8 mouse cellular contexts compared by ENCODE assay signal in genomic region chr19:41980819-41981594, GRCm38 (mm10). TPM values are rescaled to one million over a fixed set of nuclear protein-coding genes. Genes with fewer than 3 reads are reported as not detected.
DNase-seq lines count a peak whose midpoint lies in the region; ATAC-seq and TF ChIP-seq lines count a peak whose summit lies in the region.

Gene Mms19 (minus strand): TSS chr19:41981157.

- DNase-seq in brain, embryonic 14.5 days (ENCODE audit: low read depth): peak; percentile 99
- DNase-seq in kidney, postnatal 0 days (ENCODE audit: low spot score): peak; percentile 99
- DNase-seq in liver, embryonic 11.5 days (ENCODE audit: low spot score): peak; percentile 98
- peak; percentile 99 for DNase-seq in naive thymus-derived CD4-positive, alpha-beta T cell, adult 2 months (ENCODE audit: low read depth)

- peak within 1 kb of the TSS; percentile 91 for H3ac ChIP-seq in C2C12 (ENCODE audit: control insufficient read depth, insufficient read length, low read depth)

- peak within 1 kb of the TSS; percentile 88 for H3K4me2 ChIP-seq in heart, embryonic 12.5 days
- peak within 1 kb of the TSS; percentile 74 for H3K4me2 ChIP-seq in kidney, postnatal 0 days (ENCODE audit: low read length)
- peak within 1 kb of the TSS; percentile 100 for H3K4me2 ChIP-seq in liver, embryonic 11.5 days
- H3K4me2 ChIP-seq in stomach, embryonic 14.5 days (replicated peaks; ENCODE audit: low read depth, low read length): peak within 1 kb of the TSS; percentile 67

- H3K9ac ChIP-seq in heart, embryonic 12.5 days: peak within 1 kb of the TSS; percentile 89
- peak within 1 kb of the TSS; percentile 85 for H3K9ac ChIP-seq in kidney, postnatal 0 days (ENCODE audit: low read depth, low read length)
- H3K9ac ChIP-seq in liver, embryonic 11.5 days (ENCODE audit: low read depth, low read length): peak within 1 kb of the TSS; percentile 78
- peak within 1 kb of the TSS; percentile 83 for H3K9ac ChIP-seq in stomach, embryonic 14.5 days (replicated peaks; ENCODE audit: low read depth, low read length)

- peaks cover 76% of the 10 kb centered on the region for H3K79me3 ChIP-seq in C2C12 (ENCODE audit: low read depth)

- peaks cover 9% of the 10 kb centered on the region for H3K36me3 ChIP-seq in C2C12 (ENCODE audit: control insufficient read depth, insufficient read depth)
- H3K36me3 ChIP-seq in erythroblast, embryonic 14.5 days (ENCODE audit: control insufficient read depth): peaks cover 19% of the 10 kb centered on the region
- no peaks in the 10 kb centered on the region for H3K36me3 ChIP-seq in heart, embryonic 12.5 days
- no peaks in the 10 kb centered on the region for H3K36me3 ChIP-seq in kidney, postnatal 0 days (ENCODE audit: insufficient read depth, low read length)
- no peaks in the 10 kb centered on the region for H3K36me3 ChIP-seq in liver, embryonic 11.5 days (ENCODE audit: control insufficient read depth, insufficient read depth, low read length)
- H3K36me3 ChIP-seq in stomach, embryonic 14.5 days (ENCODE audit: control insufficient read depth, insufficient read depth, low read length): no peaks in the 10 kb centered on the region

- peak; percentile 97 for ATAC-seq in heart, embryonic 12.5 days (ENCODE audit: insufficient number of reproducible peaks, low FRiP score)
- peak; percentile 95 for ATAC-seq in kidney, postnatal 0 days (replicated peaks; ENCODE audit: low FRiP score, low read depth)
- peak; percentile 94 for ATAC-seq in liver, embryonic 11.5 days (replicated peaks; ENCODE audit: low FRiP score)
- ATAC-seq in stomach, embryonic 14.5 days (ENCODE audit: insufficient number of reproducible peaks, insufficient read depth, low FRiP score, low read depth): peak; percentile 95

- H3K27ac ChIP-seq in heart, embryonic 12.5 days (ENCODE audit: poor library complexity, severe bottlenecking): peak within 1 kb of the TSS; percentile 87
- peak within 1 kb of the TSS; percentile 95 for H3K27ac ChIP-seq in kidney, postnatal 0 days
- H3K27ac ChIP-seq in liver, embryonic 11.5 days (ENCODE audit: low read depth, low read length): peak within 1 kb of the TSS; percentile 79
- peak within 1 kb of the TSS; percentile 83 for H3K27ac ChIP-seq in stomach, embryonic 14.5 days (ENCODE audit: low read length)

- TF ChIP-seq CTCF in C2C12 (IDR thresholded peaks at IDR 0.05; ENCODE audit: control insufficient read depth, insufficient read depth, insufficient read length): no peak
- no peak for TF ChIP-seq CTCF in brain, embryonic 14.5 days (IDR thresholded peaks at IDR 0.05; ENCODE audit: borderline replicate concordance, extremely low read depth, insufficient read depth, insufficient read length)
- peak; percentile 45 for TF ChIP-seq CTCF in kidney, postnatal 0 days (IDR thresholded peaks at IDR 0.05; ENCODE audit: low read depth)

- H3K4me3 ChIP-seq in C2C12 (ENCODE audit: insufficient read depth, poor library complexity, severe bottlenecking): peak within 1 kb of the TSS; percentile 82
- H3K4me3 ChIP-seq in erythroblast, embryonic 14.5 days (replicated peaks): peak within 1 kb of the TSS; percentile 78
- H3K4me3 ChIP-seq in heart, embryonic 12.5 days: peak within 1 kb of the TSS; percentile 68
- H3K4me3 ChIP-seq in kidney, postnatal 0 days (replicated peaks; ENCODE audit: low read depth, low read length): peak within 1 kb of the TSS; percentile 86
- peak within 1 kb of the TSS; percentile 90 for H3K4me3 ChIP-seq in liver, embryonic 11.5 days (ENCODE audit: low read depth, low read length)
- H3K4me3 ChIP-seq in stomach, embryonic 14.5 days (ENCODE audit: low read depth, low read length): peak within 1 kb of the TSS; percentile 83

- H3K27me3 ChIP-seq in C2C12 (ENCODE audit: control insufficient read depth, insufficient read depth, insufficient read length): no peaks in the 10 kb centered on the region
- H3K27me3 ChIP-seq in erythroblast, embryonic 14.5 days (ENCODE audit: control insufficient read depth): peaks cover 39% of the 10 kb centered on the region
- no peaks in the 10 kb centered on the region for H3K27me3 ChIP-seq in heart, embryonic 12.5 days (replicated peaks)
- H3K27me3 ChIP-seq in kidney, postnatal 0 days (ENCODE audit: insufficient read depth, low read length): no peaks in the 10 kb centered on the region
- H3K27me3 ChIP-seq in liver, embryonic 11.5 days (replicated peaks; ENCODE audit: control insufficient read depth, insufficient read depth, low read length): peaks cover 2% of the 10 kb centered on the region; the same call in 1 of the 2 replicates
- no peaks in the 10 kb centered on the region for H3K27me3 ChIP-seq in stomach, embryonic 14.5 days (ENCODE audit: control insufficient read depth, insufficient read depth, low read length)

- H3K79me2 ChIP-seq in C2C12 (ENCODE audit: control insufficient read depth, insufficient read depth): peaks cover 95% of the 10 kb centered on the region

- no peaks in the 10 kb centered on the region; the same call in 1 of the 2 replicates for H3K9me3 ChIP-seq in erythroblast, embryonic 14.5 days (ENCODE audit: control insufficient read depth, low read length)
- H3K9me3 ChIP-seq in heart, embryonic 12.5 days (replicated peaks): no peaks in the 10 kb centered on the region
- H3K9me3 ChIP-seq in kidney, postnatal 0 days (replicated peaks; ENCODE audit: low read length): no peaks in the 10 kb centered on the region
- H3K9me3 ChIP-seq in liver, embryonic 11.5 days (ENCODE audit: control insufficient read depth, low read length): no peaks in the 10 kb centered on the region
- no peaks in the 10 kb centered on the region for H3K9me3 ChIP-seq in stomach, embryonic 14.5 days (ENCODE audit: control insufficient read depth, low read depth, low read length)

- TF ChIP-seq POLR2A in brain, embryonic 14.5 days (IDR thresholded peaks at IDR 0.05; ENCODE audit: borderline replicate concordance, extremely low read depth, insufficient read depth, insufficient read length, poor library complexity, severe bottlenecking): peak; percentile 39; the same call in 1 of the 2 replicates

- WGBS in heart, embryonic 12.5 days: under 1% methylated on average over 66 of the region's 68 CpGs
- WGBS in kidney, postnatal 0 days: under 1% methylated on average over 68 of the region's 68 CpGs
- under 1% methylated on average over 61 of the region's 68 CpGs for WGBS in liver, embryonic 11.5 days
- WGBS in stomach, embryonic 14.5 days: under 1% methylated on average over 67 of the region's 68 CpGs

- peaks cover 37% of the 10 kb centered on the region for H3K4me1 ChIP-seq in erythroblast, embryonic 14.5 days (ENCODE audit: control insufficient read depth)
- peaks cover 16% of the 10 kb centered on the region for H3K4me1 ChIP-seq in heart, embryonic 12.5 days (replicated peaks)
- H3K4me1 ChIP-seq in kidney, postnatal 0 days (replicated peaks; ENCODE audit: insufficient read depth, low read length): 0 out of 2 replicates have a peak, but pooled peaks cover 3% of the 10 kb centered on the region
- peaks cover 8% of the 10 kb centered on the region; the same call in 1 of the 2 replicates for H3K4me1 ChIP-seq in liver, embryonic 11.5 days (replicated peaks; ENCODE audit: control insufficient read depth, insufficient read depth, low read length)
- H3K4me1 ChIP-seq in stomach, embryonic 14.5 days (ENCODE audit: control insufficient read depth, insufficient read depth, low read length): peaks cover 5% of the 10 kb centered on the region; the same call in 1 of the 2 replicates

TF ChIP-seq in C2C12, 6 proteins besides CTCF, POLR2A, EP300 and RAD21:
- TF ChIP-seq USF1 (IDR thresholded peaks at IDR 0.05; ENCODE audit: low read depth) (peak; percentile 93), MYOD1 (IDR thresholded peaks at IDR 0.05; ENCODE audit: control insufficient read depth, insufficient read length, low read depth) (no peak), MAX (IDR thresholded peaks at IDR 0.05) (peak; percentile 40)

RNA-seq across cellular contexts. Expression of gene Mms19, which starts in this region (rescaled TPM):
- polyA plus RNA-seq in C2C12 (2012; fragmentation: generic; extraction: Trizol): 21.9 TPM
- 66.3 and 88.7 TPM in 2 replicates for polyA plus RNA-seq in brain, embryonic 14.5 days (2012; rRNA removed)
- 0.54 and 0.65 TPM in 2 replicates for polyA plus RNA-seq in erythroblast, embryonic 14.5 days (2012)
- 21.6 and 26.3 TPM in 2 replicates for polyA plus RNA-seq in heart, embryonic 12.5 days (2016; fragmentation: Nextera tagmentation; extraction: Ambion mirVana)
- 23.3 and 26.1 TPM in 2 replicates for polyA plus RNA-seq in kidney, postnatal 0 days (2015; fragmentation: Nextera tagmentation; extraction: Ambion mirVana)
- polyA plus RNA-seq in liver, embryonic 11.5 days (2014; fragmentation: Nextera tagmentation; extraction: Ambion mirVana): 27.9 and 29.1 TPM in 2 replicates
- polyA plus RNA-seq in stomach, embryonic 14.5 days (2014; fragmentation: Nextera tagmentation; extraction: Ambion mirVana): 37.6 and 44.1 TPM in 2 replicates

Comparison
In these comparisons a context has a peak if more than half of its experiments do, and no peak if none do; other contexts are left out.
1. Peak in every context shown above with its lines: DNase-seq, ATAC-seq, H3K4me3 ChIP-seq and H3K27ac ChIP-seq.
2. RNA of gene Mms19 (polyA plus RNA-seq): 66.3 to 88.7 TPM in brain, embryonic 14.5 days, 37.6 to 44.1 TPM in stomach, embryonic 14.5 days, 27.9 to 29.1 TPM in liver, embryonic 11.5 days, 21.6 to 26.3 TPM in heart, embryonic 12.5 days, 23.3 to 26.1 TPM in kidney, postnatal 0 days and 21.9 TPM in C2C12 (single experiment); 0.54 to 0.65 TPM in erythroblast, embryonic 14.5 days; every median in the first group is over 10 times any median in the second.